Mouse (Mus musculus) thymus, adult 2 months (tissue): ENCODE measurements at regions not wholly inside any gene's neighbourhood (a gene's known extent, or its start where the extent isn't known, plus 50 kb on each side); places are given as distances from the start of the nearest gene placed in this dataset.

ENCODE experiments used
- CTCF ChIP-seq: fragments of 200-500 bp; IDR thresholded peaks from 2 replicates; pipeline ENCODE4 v1.5.1; 2012; ENCODE audit warnings: mild to moderate bottlenecking, control low read depth, low read length, moderate library complexity, borderline replicate concordance; ENCODE audit not compliant: control insufficient read depth, poor library complexity, insufficient read depth; ENCODE audit errors: extremely low read depth
- POLR2A ChIP-seq: fragments of 200-500 bp; IDR thresholded peaks from 2 replicates; pipeline ENCODE4 v1.6.1; 2012; ENCODE audit warnings: mild to moderate bottlenecking, low read length, control low read depth, moderate library complexity; ENCODE audit not compliant: control insufficient read depth, poor library complexity, insufficient read depth; ENCODE audit errors: extremely low read depth

GRCm38 (mm10) chr16:77863246-77863645 lies 261.4 kb upstream of the Gm11146 start:
- TF ChIP-seq CTCF (no peak), POLR2A (no peak)
